Mouse (Mus musculus) midbrain, embryonic 10.5 days (tissue): Measurements from ENCODE around the gene Serping1. TPM values are rescaled to one million over a fixed set of nuclear protein-coding genes. Genes with fewer than 3 reads are reported as not detected.
"Not testable (repeated sequence)": the region's sequence is repeated elsewhere in the genome, so short reads cannot be mapped to it uniquely, and the experiment has no call there.

Source experiments
- DNase-seq: peaks from one replicate; pipeline ENCODE4 v3.0.0-alpha.2; 2017; ENCODE audit warnings: low spot score
- H3K27ac ChIP-seq: fragments of 300-500 bp; sonication (generic); replicated peaks from 2 replicates; pipeline ENCODE4 v1.5.1; 2016; ENCODE audit warnings: mild to moderate bottlenecking
- H3K27me3 ChIP-seq: fragments of 300-500 bp; sonication (generic); 2 replicates; pipeline ENCODE4 v1.6.1; 2016; ENCODE audit warnings: low read depth, mild to moderate bottlenecking; ENCODE audit not compliant: poor library complexity, severe bottlenecking
- H3K36me3 ChIP-seq: fragments of 300-500 bp; sonication (generic); 2 replicates; pipeline ENCODE4 v1.6.1; 2016; ENCODE audit warnings: mild to moderate bottlenecking, moderate library complexity
- H3K4me1 ChIP-seq: fragments of 300-500 bp; sonication (generic); 2 replicates; pipeline ENCODE4 v1.6.1; 2016
- H3K4me3 ChIP-seq: fragments of 300-500 bp; sonication (generic); 2 replicates; pipeline ENCODE4 v1.5.1; 2016; ENCODE audit warnings: mild to moderate bottlenecking, moderate library complexity
- H3K9me3 ChIP-seq: fragments of 300-500 bp; sonication (generic); replicated peaks from 2 replicates; pipeline ENCODE4 v1.6.1; 2016; ENCODE audit warnings: mild to moderate bottlenecking
- WGBS: fragments of 180-500 bp; shearing (Covaris S2); methylation state at CpG from one replicate; pipeline ENCODE4 v1.1.7; 2016; 5-methylcytosine and 5-hydroxymethylcytosine counted together
- polyA plus RNA-seq: library from polyadenylated mRNA; unstranded; fragments of >200 nt; fragmentation: Nextera tagmentation; extraction: Ambion mirVana; gene quantifications from 2 replicates; pipeline ENCODE4 v1.2.1, GENCODE M21; 2016

Serping1 gene
- polyA plus RNA-seq, 1 experiment from 2014 or later, result 27.6 TPM

DNA sequence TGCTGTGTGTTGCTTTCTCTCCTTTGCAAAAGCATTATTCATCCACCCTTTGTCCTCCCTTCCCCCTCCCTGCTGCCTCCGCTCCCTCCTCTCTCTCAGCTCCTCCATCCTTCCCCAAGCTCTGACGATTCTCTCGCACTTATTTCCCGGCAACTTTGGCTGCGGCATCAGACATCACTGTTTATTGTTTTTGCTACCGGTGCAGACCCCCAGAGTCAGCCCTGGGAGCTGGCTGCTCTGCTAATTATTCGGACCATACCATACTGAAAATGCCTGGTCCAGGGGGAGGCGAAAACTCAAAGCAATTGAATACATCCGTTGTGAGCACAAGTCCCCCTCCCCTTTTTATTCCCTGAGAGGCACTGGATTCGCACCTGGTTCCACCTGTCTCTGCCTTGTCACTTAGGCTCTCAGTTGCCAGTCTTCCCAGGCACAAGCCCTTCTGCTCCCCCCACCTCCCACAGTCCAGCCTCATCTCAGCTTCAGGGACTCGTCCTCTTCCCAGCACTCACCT is 40.8 kb downstream of the Serping1 start:
- under 1% methylated on average over 11 of the region's 11 CpGs for WGBS
- H3K4me3 ChIP-seq, result peak overlapping the region; percentile 66
- H3K27ac ChIP-seq, result peak overlapping the region; percentile 92
- peak; percentile 68 for DNase-seq
- no peaks in the 10 kb centered on the region for H3K36me3 ChIP-seq
- H3K4me1 ChIP-seq, result peaks cover 63% of the 10 kb centered on the region
- H3K9me3 ChIP-seq, result no peaks in the 10 kb centered on the region
- H3K27me3 ChIP-seq, result no peaks in the 10 kb centered on the region

DNA sequence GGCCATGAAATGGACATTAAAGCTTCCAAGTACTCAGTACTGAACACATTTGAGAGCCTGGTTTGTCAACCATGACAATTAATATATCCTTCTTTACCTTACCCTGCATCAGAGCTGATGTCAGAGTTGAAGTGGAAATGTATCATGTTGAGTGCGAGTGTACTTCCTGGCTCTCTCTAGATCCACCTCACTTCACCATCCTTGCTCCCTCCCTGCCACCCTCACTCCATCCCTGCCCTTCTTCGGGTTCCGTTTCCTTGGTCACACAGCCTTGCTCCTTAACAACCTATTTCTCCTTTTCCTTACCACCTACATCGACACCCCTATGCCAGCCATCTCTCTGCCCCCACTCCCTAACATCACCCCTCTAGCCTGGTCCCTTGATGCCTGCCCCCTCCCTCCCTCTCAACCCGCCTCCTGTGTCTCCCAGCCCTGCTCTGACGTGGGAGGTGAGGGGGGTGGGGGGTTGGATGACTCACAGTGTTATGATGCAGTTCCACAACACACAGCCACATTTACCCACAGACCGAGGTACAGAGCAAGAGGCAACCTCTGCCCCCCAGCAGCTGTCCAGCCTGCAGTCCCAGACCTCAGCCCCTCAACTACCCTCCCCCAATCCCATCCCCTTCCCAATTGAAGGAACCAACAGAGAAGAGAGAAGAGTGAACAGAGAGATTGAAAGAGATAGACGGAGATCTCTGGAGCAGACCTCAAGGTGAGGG is 41.5 kb downstream of the Serping1 start, which contains the start of gene Ypel4:
TSS of gene Ypel4 (plus strand) at position 480 of the 722 bp plus-strand sequence.
- Histone ChIP-seq H3K27ac (peak within 1 kb of the TSS; percentile 92), H3K4me1 (peaks cover 56% of the 10 kb centered on the region), H3K27me3 (no peaks in the 10 kb centered on the region), H3K4me3 (peak within 1 kb of the TSS; percentile 66), H3K9me3 (no peaks in the 10 kb centered on the region), H3K36me3 (no peaks in the 10 kb centered on the region)
- peak; percentile 58 for DNase-seq
- WGBS, result 5% methylated on average over 8 of the region's 8 CpGs

DNA sequence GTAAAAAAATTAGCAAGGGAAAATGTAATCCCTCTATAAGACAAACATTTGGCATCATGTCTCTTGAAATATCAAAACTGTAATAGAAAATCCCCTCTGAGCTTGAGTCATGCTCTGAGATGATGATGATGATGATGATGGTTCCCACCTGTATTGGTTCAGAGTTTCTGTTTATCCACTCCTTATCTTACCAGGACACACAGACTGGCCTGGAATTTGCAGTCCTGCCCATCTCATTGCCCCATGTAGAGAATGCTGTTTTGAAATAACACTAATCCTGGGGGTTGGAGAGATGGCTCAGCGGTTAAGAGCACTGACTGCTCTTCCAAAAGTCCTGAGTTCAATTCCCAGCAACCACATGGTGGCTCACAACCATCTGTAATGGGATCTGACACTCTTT is 42.9 kb downstream of the Serping1 start:
- WGBS, result 83% methylated on average over 1 of the region's 1 CpGs
- Histone ChIP-seq H3K4me1 (peaks cover 50% of the 10 kb centered on the region), H3K36me3 (no peaks in the 10 kb centered on the region), H3K27me3 (no peaks in the 10 kb centered on the region), H3K4me3 (no peak overlapping the region), H3K9me3 (no peaks in the 10 kb centered on the region), H3K27ac (no peak overlapping the region)
- DNase-seq, result no peak

GRCm38 (mm10) chr2:84731206-84731605 is 44.0 kb downstream of the Serping1 start:
- Histone ChIP-seq H3K27me3 (no peaks in the 10 kb centered on the region), H3K4me3 (no peak overlapping the region), H3K27ac (no peak overlapping the region), H3K36me3 (no peaks in the 10 kb centered on the region), H3K4me1 (peaks cover 44% of the 10 kb centered on the region), H3K9me3 (no peaks in the 10 kb centered on the region)
- no peak for DNase-seq
- WGBS, result 91% methylated on average over 3 of the region's 3 CpGs

- peaks cover 30% of the 10 kb centered on the region for H3K4me1 ChIP-seq
- H3K27me3 ChIP-seq, H3K4me3 ChIP-seq, H3K27ac ChIP-seq, H3K9me3 ChIP-seq, DNase-seq: not testable (repeated sequence)
- H3K36me3 ChIP-seq, result peaks cover 28% of the 10 kb centered on the region
- 80% methylated on average over 5 of the region's 5 CpGs for WGBS
Observed at GRCm38 (mm10) chr2:84728191-84728590, 47.1 kb downstream of the Serping1 start.

GRCm38 (mm10) chr2:84727172-84727858 is 47.9 kb downstream of the Serping1 start, which contains the start of gene Clp1:
Clp1 (minus strand) TSS chr2:84727350.
- Histone ChIP-seq H3K4me1 (peaks cover 29% of the 10 kb centered on the region), H3K9me3 (no peaks in the 10 kb centered on the region), H3K4me3 (peak within 1 kb of the TSS; percentile 74), H3K27ac (peak within 1 kb of the TSS; percentile 82), H3K36me3 (peaks cover 34% of the 10 kb centered on the region), H3K27me3 (no peaks in the 10 kb centered on the region)
- peak; percentile 97 for DNase-seq
- under 1% methylated on average over 39 of the region's 39 CpGs for WGBS

DNA sequence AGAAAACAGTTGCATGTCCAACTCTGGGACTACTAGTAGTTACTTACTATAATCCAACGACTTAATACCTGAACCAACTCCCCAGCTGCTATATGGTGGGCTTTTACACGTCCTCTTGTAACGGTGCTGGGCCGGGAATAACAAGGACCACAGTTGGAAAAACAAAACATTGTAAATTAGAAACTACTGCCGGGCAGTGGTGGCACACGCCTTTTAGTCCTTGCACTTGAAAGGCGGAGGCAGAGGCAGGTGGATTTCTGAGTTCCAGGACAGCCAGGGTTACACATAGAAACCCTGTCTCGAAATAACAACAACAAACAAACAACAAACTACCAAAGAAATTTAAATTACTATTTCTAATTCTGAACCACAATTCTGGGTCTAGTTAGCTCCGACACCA is 48.5 kb downstream of the Serping1 start:
- H3K4me3 ChIP-seq, result peak overlapping the region; percentile 74
- H3K36me3 ChIP-seq, result peaks cover 40% of the 10 kb centered on the region
- H3K27ac ChIP-seq, result peak overlapping the region; percentile 82
- H3K9me3 ChIP-seq, result no peaks in the 10 kb centered on the region
- peaks cover 29% of the 10 kb centered on the region for H3K4me1 ChIP-seq
- WGBS, result 4% methylated on average over 9 of the region's 9 CpGs
- DNase-seq, result no peak
- H3K27me3 ChIP-seq, result no peaks in the 10 kb centered on the region

- H3K4me1 ChIP-seq, result peaks cover 29% of the 10 kb centered on the region
- H3K36me3 ChIP-seq, result peaks cover 48% of the 10 kb centered on the region
- DNase-seq, result no peak
- no peaks in the 10 kb centered on the region for H3K27me3 ChIP-seq
- WGBS, result 92% methylated on average over 10 of the region's 10 CpGs
- H3K9me3 ChIP-seq, result no peaks in the 10 kb centered on the region
- H3K27ac ChIP-seq, result no peak overlapping the region
- peak overlapping the region; percentile 74 for H3K4me3 ChIP-seq
Observed at GRCm38 (mm10) chr2:84725770-84726169, 49.5 kb downstream of the Serping1 start.

DNA sequence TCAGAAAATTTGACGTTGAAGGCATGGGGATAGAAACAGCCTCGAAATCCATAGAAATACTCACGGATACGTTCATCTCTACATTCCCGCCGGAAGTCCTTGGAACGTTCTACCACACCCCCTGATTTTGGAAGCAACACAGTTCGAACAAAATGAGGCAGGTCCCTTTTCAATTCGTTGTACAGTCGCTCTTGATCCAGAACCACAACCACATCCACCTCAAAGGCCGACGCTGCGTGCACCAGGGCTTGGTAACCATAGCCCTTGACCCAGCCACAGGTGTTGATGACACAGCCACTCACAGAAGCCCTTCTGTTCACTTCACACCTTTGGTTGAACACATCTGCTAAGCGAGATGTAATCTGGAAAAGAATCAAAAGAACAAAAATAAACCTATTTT is 51.4 kb downstream of the Serping1 start:
- no peak overlapping the region for H3K27ac ChIP-seq
- 94% methylated on average over 14 of the region's 14 CpGs for WGBS
- no peaks in the 10 kb centered on the region for H3K9me3 ChIP-seq
- no peak for DNase-seq
- no peaks in the 10 kb centered on the region for H3K27me3 ChIP-seq
- peaks cover 48% of the 10 kb centered on the region for H3K36me3 ChIP-seq
- H3K4me1 ChIP-seq, result peaks cover 29% of the 10 kb centered on the region
- no peak overlapping the region for H3K4me3 ChIP-seq

- no peaks in the 10 kb centered on the region for H3K9me3 ChIP-seq
- peaks cover 48% of the 10 kb centered on the region for H3K36me3 ChIP-seq
- 94% methylated on average over 3 of the region's 3 CpGs for WGBS
- no peak overlapping the region for H3K27ac ChIP-seq
- no peak overlapping the region for H3K4me3 ChIP-seq
- DNase-seq, result no peak
- H3K4me1 ChIP-seq, result peaks cover 24% of the 10 kb centered on the region
- no peaks in the 10 kb centered on the region for H3K27me3 ChIP-seq
Observed at GRCm38 (mm10) chr2:84721182-84721581, 54.1 kb downstream of the Serping1 start.

- 92% methylated on average over 2 of the region's 2 CpGs for WGBS
- H3K4me3 ChIP-seq, result no peak overlapping the region
- H3K36me3 ChIP-seq, result peaks cover 46% of the 10 kb centered on the region
- no peaks in the 10 kb centered on the region for H3K27me3 ChIP-seq
- DNase-seq, result no peak
- H3K27ac ChIP-seq, result no peak overlapping the region
- no peaks in the 10 kb centered on the region for H3K9me3 ChIP-seq
- peaks cover 23% of the 10 kb centered on the region for H3K4me1 ChIP-seq
Observed at GRCm38 (mm10) chr2:84720718-84721117, 54.5 kb downstream of the Serping1 start.

DNA sequence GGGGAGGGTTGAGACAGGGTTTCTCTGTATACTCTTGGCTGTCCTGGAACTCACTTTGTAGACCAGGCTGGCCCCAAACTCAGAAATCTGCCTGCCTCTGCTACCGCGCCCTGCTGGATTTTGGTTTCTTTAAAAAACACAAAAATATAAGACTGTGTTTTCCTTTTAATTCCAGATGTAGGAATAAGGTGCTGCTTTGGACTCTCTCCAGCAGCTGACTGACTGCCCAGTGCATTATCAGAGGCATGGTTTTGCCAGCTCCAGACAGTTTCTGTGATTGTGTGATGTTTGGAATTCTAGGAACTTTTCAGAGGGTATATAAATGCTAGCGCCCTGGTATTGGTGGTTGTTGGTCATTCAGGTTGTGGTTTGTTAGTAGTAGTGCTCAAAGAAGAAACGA is 57.9 kb downstream of the Serping1 start:
- whole genome bisulfite sequencing, result 91% methylated on average over 4 of the region's 4 CpGs
- H3K27ac ChIP-seq, result no peak overlapping the region
- no peaks in the 10 kb centered on the region for H3K27me3 ChIP-seq
- H3K4me3 ChIP-seq, result no peak overlapping the region
- peaks cover 16% of the 10 kb centered on the region for H3K36me3 ChIP-seq
- no peaks in the 10 kb centered on the region for H3K9me3 ChIP-seq
- DNase-seq, result no peak
- peaks cover 29% of the 10 kb centered on the region for H3K4me1 ChIP-seq
